Mouse (Mus musculus): ENCODE data around the gene Dhodh.

Gene Dhodh

GRCm38 (mm10) chr8:109585652-109586051, 22.8 kb downstream of the Dhodh start:
- CTCF ChIA-PET: no interaction called here

- CTCF ChIA-PET: interaction anchor here (0.6 kb wide), 1 partner anchor 1081 kb away, joined by 12 read pairs; no protein-coding TSS in a partner anchor
Observed at GRCm38 (mm10) chr8:109584830-109585229, 23.6 kb downstream of the Dhodh start.

GRCm38 (mm10) chr8:109584293-109584692, 24.2 kb downstream of the Dhodh start:
- CTCF ChIA-PET: interaction anchor here (0.6 kb wide), 1 partner anchor 1082 kb away, joined by 12 read pairs; no protein-coding TSS in a partner anchor

- CTCF ChIA-PET: no interaction called here
Observed at GRCm38 (mm10) chr8:109578900-109579301, 29.6 kb downstream of the Dhodh start, which contains the start of gene Hp. Hp (minus strand) TSS chr8:109579172.

- CTCF ChIA-PET: no interaction called here
Observed at GRCm38 (mm10) chr8:109576311-109576710, 32.2 kb downstream of the Dhodh start.

- CTCF ChIA-PET: no interaction called here
Observed at GRCm38 (mm10) chr8:109571139-109571538, 37.3 kb downstream of the Dhodh start.

- CTCF ChIA-PET: no interaction called here
Observed at GRCm38 (mm10) chr8:109565498-109566333, 42.8 kb downstream of the Dhodh start, which contains the start of the genes Dhx38 and Txnl4b. Dhx38 (minus strand) TSS chr8:109565861. Txnl4b (plus strand) TSS chr8:109565892.

GRCm38 (mm10) chr8:109564766-109565165, 43.7 kb downstream of the Dhodh start:
- CTCF ChIA-PET: no interaction called here

- CTCF ChIA-PET: interaction anchor here (0.7 kb wide), 1 partner anchor 270 kb away, joined by 6 read pairs; no protein-coding TSS in a partner anchor
Observed at GRCm38 (mm10) chr8:109563881-109564280, 44.6 kb downstream of the Dhodh start.

GRCm38 (mm10) chr8:109551663-109552062, 56.8 kb downstream of the Dhodh start:
- CTCF ChIA-PET: interaction anchor here (0.6 kb wide), 1 partner anchor 1074 kb away, joined by 6 read pairs; no protein-coding TSS in a partner anchor

- CTCF ChIA-PET: no interaction called here
Observed at GRCm38 (mm10) chr8:109544049-109544448, 64.4 kb downstream of the Dhodh start.

- CTCF ChIA-PET: no interaction called here
Observed at GRCm38 (mm10) chr8:109542748-109543519, 65.5 kb downstream of the Dhodh start.

GRCm38 (mm10) chr8:109542165-109542564, 66.3 kb downstream of the Dhodh start:
- CTCF ChIA-PET: no interaction called here
